In the genomic region with DNA sequence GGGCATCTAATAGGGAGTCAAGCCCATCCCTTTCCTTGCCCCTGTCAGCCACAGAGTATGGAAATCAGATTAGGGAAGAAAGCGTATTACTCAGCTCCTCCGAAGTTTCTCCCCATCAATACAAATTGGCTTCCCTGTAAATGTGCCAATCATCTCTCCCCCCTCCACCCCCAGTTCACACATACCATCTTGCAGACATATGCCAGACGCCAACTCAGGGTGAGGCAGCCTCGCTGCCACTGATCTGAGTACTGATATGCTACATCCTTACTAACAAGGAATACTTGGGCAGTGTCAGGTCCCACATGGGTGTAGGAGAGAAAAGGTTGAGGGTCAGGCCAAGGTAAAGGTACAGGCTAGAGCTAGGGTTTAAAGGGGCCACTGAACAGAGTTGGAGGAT, we compare ENCODE assay signal across 23 mouse cellular contexts. TPM values are rescaled to one million over a fixed set of nuclear protein-coding genes. Genes with fewer than 3 reads are reported as not detected.
DNase-seq lines count a peak whose midpoint lies in the region; ATAC-seq and TF ChIP-seq lines count a peak whose summit lies in the region.
"Had no signal": no experiment of that assay in that cellular context is flagged by ENCODE, and none has a peak within 500 bp of the region (broad histone marks: within the 10 kb centered on the region; RNA-seq: fewer than 3 reads in every experiment).

No protein-coding gene starts in this region.

- TF ChIP-seq POLR2A in spleen, adult 2 months (IDR thresholded peaks at IDR 0.05; ENCODE audit: low read depth, low read length) = no peak
- TF ChIP-seq POLR2A in embryonic fibroblast, embryonic 13.5 days (IDR thresholded peaks at IDR 0.05; ENCODE audit: low read depth, low read length) = no peak

- no peaks in the 10 kb centered on the region for H3K9me3 ChIP-seq in heart, embryonic 12.5 days (replicated peaks)
- no peaks in the 10 kb centered on the region for H3K9me3 ChIP-seq in midbrain, embryonic 10.5 days (replicated peaks)
- H3K9me3 ChIP-seq: heart, embryonic 10.5 days had no signal

- H3K4me3 ChIP-seq in heart, embryonic 12.5 days = no peak overlapping the region
- H3K4me3 ChIP-seq in spleen, adult 2 months (ENCODE audit: extremely low read depth, insufficient read depth, insufficient read length) = no peak overlapping the region
- H3K4me3 ChIP-seq in embryonic fibroblast, embryonic 13.5 days (ENCODE audit: insufficient read depth, low read length) = no peak overlapping the region
- no peak overlapping the region for H3K4me3 ChIP-seq in midbrain, embryonic 10.5 days
- H3K4me3 ChIP-seq: heart, embryonic 10.5 days; layer of hippocampus, adult 2 months had no signal

- H3K4me2 ChIP-seq in heart, embryonic 12.5 days = no peak overlapping the region

- no peak overlapping the region for H3K9ac ChIP-seq in heart, embryonic 12.5 days

- peaks cover 8% of the 10 kb centered on the region; the same call in 1 of the 2 replicates for H3K4me1 ChIP-seq in heart, embryonic 12.5 days (replicated peaks)
- H3K4me1 ChIP-seq in spleen, adult 2 months (ENCODE audit: control insufficient read depth, insufficient read depth, insufficient read length) = no peaks in the 10 kb centered on the region; the same call in 1 of the 2 replicates
- peaks cover 8% of the 10 kb centered on the region for H3K4me1 ChIP-seq in embryonic fibroblast, embryonic 13.5 days (ENCODE audit: control insufficient read depth, insufficient read depth, low read length)
- peaks cover 14% of the 10 kb centered on the region for H3K4me1 ChIP-seq in midbrain, embryonic 10.5 days

- peak; percentile 80 for DNase-seq in heart, adult 11 months
- DNase-seq in spleen, adult 2 months (ENCODE audit: low read depth in 1 of 2, low spot score in 2 of 2) = no peak
- no peak for DNase-seq in spleen, adult 18-20 months
- DNase-seq in midbrain, embryonic 10.5 days (ENCODE audit: low spot score) = no peak
- no peak for DNase-seq in Muller cell, postnatal 12 days (ENCODE audit: inconsistent ontology term)
- DNase-seq: adrenal gland, adult 8-10 months; cerebellum, adult 18-20 months; cerebellum, postnatal 25 days; gastrocnemius, postnatal 36 days; heart, postnatal 10 days; kidney, adult 18-20 months; lung, postnatal 10 days; thymus, adult 2 months had no signal

- no peaks in the 10 kb centered on the region for H3K36me3 ChIP-seq in heart, embryonic 12.5 days
- no peaks in the 10 kb centered on the region for H3K36me3 ChIP-seq in spleen, adult 2 months (ENCODE audit: control insufficient read depth, insufficient read depth, low read length)
- H3K36me3 ChIP-seq in midbrain, embryonic 10.5 days = no peaks in the 10 kb centered on the region
- H3K36me3 ChIP-seq: heart, embryonic 10.5 days had no signal

- no peak for ATAC-seq in heart, embryonic 12.5 days (ENCODE audit: insufficient number of reproducible peaks, low FRiP score)
- ATAC-seq in megakaryocyte, adult 5-6 weeks (ENCODE audit: poor library complexity, severe bottlenecking) = peak; percentile 39; the same call in 1 of the 2 replicates
- ATAC-seq: midbrain, embryonic 16.5 days had no signal

- no peak for TF ChIP-seq CTCF in spleen, adult 2 months (IDR thresholded peaks at IDR 0.05; ENCODE audit: extremely low read depth, insufficient read depth, insufficient read length, insufficient replicate concordance)
- no peak for TF ChIP-seq CTCF in embryonic fibroblast, embryonic 13.5 days (IDR thresholded peaks at IDR 0.05; ENCODE audit: borderline replicate concordance, insufficient read depth, low read length)

- H3K27ac ChIP-seq in heart, embryonic 12.5 days (ENCODE audit: poor library complexity, severe bottlenecking) = no peak overlapping the region
- H3K27ac ChIP-seq in spleen, adult 2 months (ENCODE audit: insufficient read depth, low read length) = peak overlapping the region; percentile 28; the same call in 1 of the 2 replicates
- H3K27ac ChIP-seq in embryonic fibroblast, embryonic 13.5 days (ENCODE audit: insufficient read depth, low read length) = peak overlapping the region; percentile 92
- no peak overlapping the region for H3K27ac ChIP-seq in midbrain, embryonic 10.5 days (replicated peaks)
- H3K27ac ChIP-seq: heart, embryonic 10.5 days; kidney, postnatal 0 days had no signal

- no peaks in the 10 kb centered on the region for H3K27me3 ChIP-seq in heart, embryonic 12.5 days (replicated peaks)
- H3K27me3 ChIP-seq in spleen, adult 2 months (ENCODE audit: control insufficient read depth, insufficient read depth, low read length) = no peaks in the 10 kb centered on the region
- H3K27me3 ChIP-seq in midbrain, embryonic 10.5 days (ENCODE audit: low read depth, poor library complexity, severe bottlenecking) = no peaks in the 10 kb centered on the region

- WGBS in heart, embryonic 12.5 days = 66% methylated on average over 4 of the region's 4 CpGs
- 82% methylated on average over 4 of the region's 4 CpGs for WGBS in spleen, adult 2 months
- 85% methylated on average over 4 of the region's 4 CpGs for WGBS in midbrain, embryonic 10.5 days

RNA-seq across cellular contexts. Expression of a gene that starts 27.6 kb away (rescaled TPM):
- not detected in 2 replicates for polyA plus RNA-seq in heart, embryonic 12.5 days (2016; fragmentation: Nextera tagmentation; extraction: Ambion mirVana)
- 0.85 and 1.6 TPM in 2 replicates for polyA plus RNA-seq in spleen, adult 2 months (2012; rRNA removed)
- 0.21 and 1.3 TPM in 2 replicates for polyA plus RNA-seq in embryonic fibroblast, embryonic 13.5 days (2011; ENCODE audit: insufficient read length, low read depth, missing spikeins)
- total RNA-seq in megakaryocyte, adult 5-6 weeks (2015) = 1.6 and 10.1 TPM in 2 replicates
- total RNA-seq in megakaryocyte, adult 5-6 weeks (2017) = 7.9 and 12.8 TPM in 2 replicates
- not detected in 2 replicates for polyA plus RNA-seq in midbrain, embryonic 10.5 days (2016; fragmentation: Nextera tagmentation; extraction: Ambion mirVana)
- total RNA-seq: layer of hippocampus, adult 2 months; megakaryocyte-erythroid progenitor cell, adult 5-6 weeks had no signal
- polyA plus RNA-seq: C2C12; hindbrain, embryonic 11.5 days; midbrain, embryonic 16.5 days had no signal

Comparison
In these comparisons a context has a peak if more than half of its experiments do, and no peak if none do; other contexts are left out.
1. H3K27ac ChIP-seq: peak in spleen, adult 2 months (single experiment) and embryonic fibroblast, embryonic 13.5 days (single experiment); none in heart, embryonic 12.5 days (single experiment) and midbrain, embryonic 10.5 days (single experiment).